Mouse (Mus musculus) left cerebral cortex, adult 11 months (tissue): ENCODE results near the gene Tmsb10.

Experiments
- DNase-seq: peaks from one replicate; pipeline ENCODE4 v3.0.0; 2022; ENCODE audit warnings: low spot score

Tmsb10 gene

DNA sequence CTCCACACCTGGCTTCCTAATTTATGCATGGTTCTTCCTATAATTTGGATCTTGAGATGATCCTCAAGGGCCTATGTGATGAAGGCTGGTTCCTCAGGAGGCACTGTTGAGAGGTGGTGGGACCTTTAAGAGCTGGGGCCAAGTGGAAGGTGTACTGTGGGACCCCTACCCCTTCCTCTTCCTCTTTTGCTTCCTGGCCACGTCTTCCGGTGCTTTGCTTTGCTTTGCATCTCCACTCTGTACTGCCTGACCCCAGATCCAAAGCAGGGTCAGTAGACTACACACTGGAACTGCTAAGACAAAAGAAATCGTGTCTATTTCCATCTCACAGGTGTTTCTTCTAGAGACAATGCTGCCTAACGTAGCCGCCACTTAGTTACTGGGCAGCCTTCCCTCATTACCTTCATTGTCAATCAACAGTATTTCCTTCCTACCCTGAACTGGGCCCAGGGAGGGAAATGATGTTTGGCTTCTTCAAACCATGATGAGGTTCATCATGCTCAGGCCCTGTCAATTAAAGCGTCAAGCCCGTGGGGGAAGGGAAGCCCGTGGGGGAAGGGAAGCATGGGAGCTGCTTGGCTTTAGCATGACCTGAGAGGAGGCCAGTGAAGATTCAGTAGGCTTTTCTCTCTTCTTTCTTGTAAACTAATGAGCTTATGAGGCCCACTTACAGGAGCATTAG lies 2.9 kb downstream of the Tmsb10 start:
- DNase-seq = no peak

GRCm38 (mm10) chr6:72954786-72955185 lies 3.8 kb downstream of the Tmsb10 start:
- DNase-seq = no peak

- DNase-seq = no peak
Measured at GRCm38 (mm10) chr6:72952967-72953366, 5.6 kb downstream of the Tmsb10 start.

- no peak for DNase-seq
Measured at GRCm38 (mm10) chr6:72952221-72952620, 6.3 kb downstream of the Tmsb10 start.

DNA sequence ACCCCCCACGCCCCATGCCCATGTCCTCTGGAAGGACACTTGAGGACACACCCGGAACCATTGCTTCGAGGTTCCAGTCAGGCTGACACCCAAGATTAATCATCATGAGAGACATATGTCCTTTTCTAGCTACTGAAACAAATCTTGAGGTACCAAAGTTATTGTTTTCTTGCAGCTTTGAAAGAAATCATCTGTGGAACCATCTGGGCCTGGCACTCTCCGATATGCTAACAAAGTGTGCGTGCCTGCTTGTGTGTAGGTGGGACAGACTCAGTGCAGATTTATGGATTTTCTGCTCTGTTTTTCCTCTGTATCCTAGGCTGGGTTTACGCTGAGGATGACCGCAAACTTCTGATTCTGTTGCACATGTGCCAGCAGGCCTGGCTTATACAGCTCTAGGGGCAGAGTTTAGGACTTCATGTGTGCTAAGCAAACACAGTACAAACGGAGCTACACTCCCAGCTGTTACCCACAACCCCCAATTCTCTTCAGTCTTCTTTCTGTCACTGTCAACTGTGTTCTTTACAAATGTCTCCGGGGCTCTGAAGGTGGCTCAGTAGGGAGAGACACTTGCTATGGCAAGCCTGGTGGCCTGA lies 9.3 kb downstream of the Tmsb10 start:
- DNase-seq = no peak

DNA sequence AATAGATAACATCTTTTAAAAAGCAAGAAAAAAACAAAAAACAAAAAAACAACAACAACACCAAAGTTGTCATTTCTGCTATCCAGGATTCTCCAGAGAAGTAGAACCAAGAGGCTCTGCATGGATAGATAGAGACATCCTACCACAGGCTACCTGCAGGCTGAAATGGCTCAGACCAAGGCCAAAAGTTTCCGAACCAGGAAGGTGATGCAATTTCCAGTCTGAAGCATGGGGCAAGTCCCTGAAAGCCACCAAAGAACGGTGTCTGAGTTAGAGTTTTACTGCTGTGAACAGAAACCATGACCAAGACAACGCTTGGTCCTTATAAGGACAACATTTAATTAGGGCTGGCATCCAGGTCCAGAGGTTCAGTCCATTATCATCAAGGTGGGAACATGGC lies 10.2 kb downstream of the Tmsb10 start:
- DNase-seq = no peak

- no peak for DNase-seq
Measured at GRCm38 (mm10) chr6:72947960-72948359, 10.6 kb downstream of the Tmsb10 start.

GRCm38 (mm10) chr6:72940493-72940892 lies 18.1 kb downstream of the Tmsb10 start:
- no peak for DNase-seq

- no peak for DNase-seq
Measured at GRCm38 (mm10) chr6:72937859-72938258, 20.7 kb downstream of the Tmsb10 start.

DNA sequence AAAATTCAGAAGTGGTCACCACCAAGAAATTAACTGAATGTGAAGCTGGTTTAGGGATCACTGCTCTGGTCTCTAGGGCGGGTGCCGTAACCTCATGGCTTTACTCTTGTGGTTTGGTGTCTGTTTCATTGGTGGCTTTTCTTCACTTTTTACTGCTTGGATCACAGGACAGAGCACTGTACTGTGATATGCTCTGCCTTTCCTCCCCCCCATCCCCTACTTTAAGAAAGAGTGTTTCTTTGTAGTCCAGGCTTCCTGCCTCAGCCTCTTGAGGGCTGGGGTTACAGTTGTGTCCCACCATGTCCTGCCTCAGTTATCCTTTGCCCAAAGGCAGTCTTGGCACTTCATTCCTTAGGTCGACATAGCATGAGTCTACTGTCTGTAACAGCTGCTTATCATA lies 21.1 kb downstream of the Tmsb10 start:
- no peak for DNase-seq

DNA sequence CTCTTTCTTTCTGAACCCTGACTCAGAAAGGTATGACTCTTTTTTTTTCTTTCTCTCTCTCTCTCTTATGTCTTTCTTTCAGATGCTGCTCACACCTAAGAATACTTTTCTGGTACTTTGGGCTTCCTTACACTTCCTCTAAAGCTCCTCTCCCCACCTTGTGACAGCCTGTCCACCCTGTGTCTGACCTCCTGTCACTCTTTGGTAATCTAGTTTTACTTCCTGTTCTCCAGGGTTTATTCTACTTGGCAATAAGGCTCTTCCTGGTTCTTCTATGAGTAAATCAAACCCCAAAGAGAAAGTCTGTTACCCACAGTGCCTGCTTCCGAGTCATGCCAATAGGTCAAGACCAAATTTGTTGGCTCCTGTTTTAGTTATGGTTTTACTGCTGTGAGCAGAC lies 25.6 kb downstream of the Tmsb10 start:
- DNase-seq = no peak

- DNase-seq = no peak
Measured at GRCm38 (mm10) chr6:72931533-72931932, 27.0 kb downstream of the Tmsb10 start.

DNA sequence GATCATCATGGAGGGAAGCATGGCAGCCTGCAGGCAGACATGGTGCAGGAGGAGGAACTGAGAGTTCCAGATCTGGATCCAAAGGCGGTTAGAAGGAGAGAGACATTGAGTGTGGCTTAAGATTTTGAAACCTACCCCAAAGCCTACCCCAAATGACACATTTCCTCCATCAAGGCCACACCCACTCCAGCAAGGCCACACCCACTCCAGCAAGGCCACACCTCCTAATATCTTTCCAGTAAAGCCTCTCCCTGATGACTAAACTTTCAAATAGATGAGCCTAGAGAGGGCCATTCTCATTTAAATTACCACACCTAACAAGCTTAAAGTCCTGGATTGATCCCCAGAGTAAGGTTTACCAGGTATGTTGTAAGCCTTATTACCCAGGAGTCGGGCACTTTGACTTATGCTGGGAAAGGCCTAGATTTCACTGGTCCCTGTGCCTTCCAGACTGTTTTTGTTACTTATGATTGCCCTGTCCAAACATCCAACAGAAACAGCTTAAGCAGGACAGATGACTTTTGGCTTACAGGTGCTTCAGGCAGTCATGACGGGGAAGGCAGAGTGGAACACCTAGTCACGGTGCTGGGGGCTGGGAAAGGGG lies 28.7 kb downstream of the Tmsb10 start:
- no peak for DNase-seq

- DNase-seq = no peak
Measured at GRCm38 (mm10) chr6:72926755-72927482, 31.6 kb downstream of the Tmsb10 start.

DNA sequence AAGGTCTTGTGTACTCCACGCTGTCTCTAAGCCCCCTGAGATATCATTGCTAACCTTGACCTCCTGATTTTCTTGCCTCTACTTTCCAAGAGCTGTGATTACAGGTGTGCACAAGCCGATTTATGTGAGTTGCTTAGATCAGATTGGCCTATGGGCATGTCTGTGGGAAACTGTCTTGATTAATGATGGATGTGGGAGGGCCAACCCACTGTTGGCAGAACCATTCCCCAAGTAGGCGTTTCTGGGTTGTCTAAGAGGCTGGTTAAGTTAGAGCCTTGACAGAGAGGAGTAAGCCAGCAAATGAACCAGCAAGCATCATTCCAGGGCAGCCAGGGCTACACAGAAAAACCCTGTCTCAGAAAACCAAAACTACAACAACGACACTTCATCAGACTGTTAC lies 32.5 kb downstream of the Tmsb10 start:
- DNase-seq = no peak

- no peak for DNase-seq
Measured at GRCm38 (mm10) chr6:72923381-72923780, 35.2 kb downstream of the Tmsb10 start.

- DNase-seq = no peak
Measured at GRCm38 (mm10) chr6:72921081-72921480, 37.5 kb downstream of the Tmsb10 start.

GRCm38 (mm10) chr6:72918510-72919033 lies 40.0 kb downstream of the Tmsb10 start:
- no peak for DNase-seq

DNA sequence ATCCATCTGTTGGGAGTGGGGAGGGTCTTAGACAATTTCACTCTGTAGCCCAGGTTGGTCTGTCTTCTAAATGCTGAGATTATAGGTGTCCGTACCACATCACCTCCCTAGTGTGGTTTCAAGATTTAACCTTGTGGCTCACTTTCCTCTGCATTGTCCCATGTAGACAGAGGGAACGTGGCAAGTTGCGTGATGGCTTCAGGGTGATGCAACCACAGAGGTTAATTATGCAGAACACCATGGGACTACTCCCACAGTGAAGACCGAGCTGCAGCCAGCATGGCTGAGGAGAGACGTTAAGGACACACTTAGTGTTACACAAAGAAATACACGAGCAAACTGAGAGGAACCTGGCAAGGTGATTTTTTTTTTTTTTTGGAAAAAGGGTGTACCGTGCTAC lies 42.2 kb downstream of the Tmsb10 start:
- DNase-seq = no peak

- DNase-seq = no peak
Measured at GRCm38 (mm10) chr6:72914087-72914749, 44.3 kb downstream of the Tmsb10 start.

GRCm38 (mm10) chr6:72911261-72911660 lies 47.3 kb downstream of the Tmsb10 start:
- no peak for DNase-seq
